Mouse (Mus musculus) myocyte (in vitro differentiated cells): ENCODE measurements around the gene 1700066M21Rik.

Experiments
- E2F4 ChIP-seq: IDR thresholded peaks from one replicate; pipeline ENCODE4 v1.6.1; 2011; ENCODE audit warnings: mild to moderate bottlenecking, control low read depth, moderate library complexity; ENCODE audit not compliant: insufficient read depth
- MAX ChIP-seq: IDR thresholded peaks from one replicate; pipeline ENCODE4 v1.6.1; 2011; ENCODE audit warnings: low read depth, mild to moderate bottlenecking, control low read depth
- MYOD1 ChIP-seq, 3 experiments: IDR thresholded peaks; one replicate each; pipeline ENCODE4 v1.6.1; 2011; ENCODE audit warnings: control low read depth in 2 of 3, low read depth in 2 of 3, mild to moderate bottlenecking in 2 of 3, moderate library complexity in 1 of 3; ENCODE audit not compliant: insufficient read length in 2 of 3, control insufficient read depth in 1 of 3
- MYOG ChIP-seq, 3 experiments: IDR thresholded peaks; one replicate each; pipeline ENCODE4 v1.6.1; 2011; ENCODE audit warnings: control low read depth in 2 of 3, low read depth in 2 of 3, mild to moderate bottlenecking in 2 of 3; ENCODE audit not compliant: insufficient read length in 2 of 3, control insufficient read depth in 1 of 3, insufficient read depth in 1 of 3
- POLR2A ChIP-seq: IDR thresholded peaks from one replicate; pipeline ENCODE4 v1.6.1; 2011; ENCODE audit warnings: low read depth, mild to moderate bottlenecking, control low read depth, moderate library complexity; ENCODE audit not compliant: insufficient read length
- POLR2AphosphoS2 ChIP-seq: IDR thresholded peaks from one replicate; pipeline ENCODE4 v1.6.1; 2011; ENCODE audit warnings: low read depth, control low read depth; ENCODE audit not compliant: insufficient read length
- TCF12 ChIP-seq: IDR thresholded peaks from one replicate; pipeline ENCODE4 v1.6.1; 2011; ENCODE audit warnings: mild to moderate bottlenecking, control low read depth; ENCODE audit not compliant: poor library complexity, insufficient read depth, severe bottlenecking
- TCF3 ChIP-seq: IDR thresholded peaks from one replicate; pipeline ENCODE4 v1.6.1; 2011; ENCODE audit warnings: low read depth, control low read depth; ENCODE audit not compliant: insufficient read length
- USF1 ChIP-seq: IDR thresholded peaks from one replicate; pipeline ENCODE4 v1.6.1; 2011; ENCODE audit warnings: low read depth, mild to moderate bottlenecking, control low read depth, moderate library complexity

DNA sequence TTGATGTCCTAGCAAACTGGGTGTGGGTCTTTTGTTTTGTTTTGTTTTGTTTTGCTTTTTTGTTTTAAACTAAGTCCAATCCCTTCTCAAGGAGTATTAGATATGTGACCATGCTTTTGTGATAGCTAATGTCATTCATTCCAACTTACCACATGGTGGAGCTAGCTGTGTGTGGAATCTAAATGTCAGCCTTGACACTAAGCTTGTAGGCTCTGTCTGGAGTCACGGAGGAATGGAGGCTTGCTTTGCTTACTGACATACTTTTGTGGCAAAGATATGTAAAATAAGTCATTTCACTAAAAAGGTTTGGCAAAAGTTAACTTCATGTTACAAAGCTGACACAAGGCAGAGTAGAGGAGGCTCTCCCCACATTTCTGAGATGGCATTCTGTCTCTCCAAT, 46.3 kb downstream of the 1700066M21Rik start:
- no peak for TF ChIP-seq POLR2AphosphoS2
- no peak for TF ChIP-seq POLR2A
- TF ChIP-seq USF1: no peak
- TF ChIP-seq TCF3: no peak
- no peak for TF ChIP-seq MYOG (IDR thresholded peaks at IDR 0.05; ENCODE audit: control insufficient read depth in 1 of 3, insufficient read depth in 1 of 3, insufficient read length in 2 of 3, low read depth in 2 of 3)
- no peak for TF ChIP-seq MAX
- no peak for TF ChIP-seq MYOD1 (IDR thresholded peaks at IDR 0.05; ENCODE audit: control insufficient read depth in 1 of 3, insufficient read length in 2 of 3, low read depth in 2 of 3)
- no peak for TF ChIP-seq E2F4
- no peak for TF ChIP-seq TCF12
